Mouse (Mus musculus) ES-Bruce4 (cell line): ENCODE measurements at regions not wholly inside any gene's neighbourhood (a gene's known extent, or its start where the extent isn't known, plus 50 kb on each side); places are given as distances from the start of the nearest gene placed in this dataset.

Experiments used
- CTCF ChIP-seq: IDR thresholded peaks from one replicate; pipeline ENCODE4 v1.8.1; 2011; ENCODE audit warnings: low read depth, low read length
- POLR2A ChIP-seq: IDR thresholded peaks from one replicate; pipeline ENCODE4 v1.8.1; 2011; ENCODE audit warnings: low read length; ENCODE audit not compliant: insufficient read depth

- TF ChIP-seq CTCF (no peak), POLR2A (no peak)
These were observed 171.8 kb downstream of the Ibtk start for GRCm38 (mm10) chr9:85577338-85577737.
